Mouse (Mus musculus) forebrain, postnatal 0 days (tissue): ENCODE measurements around the gene Map2k5. TPM values are rescaled to one million over a fixed set of nuclear protein-coding genes. Genes with fewer than 3 reads are reported as not detected.

ENCODE experiments used
- ATAC-seq: fragments of 200-750 bp; cut with Nextera tagmentation; 2 replicates; pipeline ENCODE4 v1.8.0; 2017; ENCODE audit warnings: mild to moderate bottlenecking, moderate library complexity
- DNase-seq: peaks from one replicate; pipeline ENCODE4 v3.0.0-alpha.2; 2015
- H3K27ac ChIP-seq: fragments of 300-500 bp; sonication (generic); 2 replicates; pipeline ENCODE4 v1.5.1; 2014; ENCODE audit warnings: low read depth, mild to moderate bottlenecking, antibody characterized with exemption, low read length, moderate library complexity, mixed read lengths
- H3K27me3 ChIP-seq: fragments of 300-500 bp; sonication (generic); 2 replicates; pipeline ENCODE4 v1.6.1; 2014; ENCODE audit warnings: mild to moderate bottlenecking, low read length, mixed read lengths; ENCODE audit not compliant: insufficient read depth
- H3K36me3 ChIP-seq: fragments of 300-500 bp; sonication (generic); 2 replicates; pipeline ENCODE4 v1.6.1; 2014; ENCODE audit warnings: mild to moderate bottlenecking, moderate library complexity; ENCODE audit not compliant: insufficient read depth
- H3K4me1 ChIP-seq: fragments of 300-500 bp; sonication (generic); 2 replicates; pipeline ENCODE4 v1.6.1; 2014; ENCODE audit warnings: antibody characterized with exemption; ENCODE audit not compliant: insufficient read depth
- H3K4me2 ChIP-seq: fragments of 300-500 bp; sonication (generic); 2 replicates; pipeline ENCODE4 v1.6.1; 2014; ENCODE audit warnings: low read depth, mild to moderate bottlenecking, moderate library complexity
- H3K4me3 ChIP-seq: fragments of 300-500 bp; sonication (generic); 2 replicates; pipeline ENCODE4 v1.5.1; 2014; ENCODE audit warnings: low read depth, low read length, mixed read lengths
- H3K9ac ChIP-seq: fragments of 300-500 bp; sonication (generic); 2 replicates; pipeline ENCODE4 v1.6.1; 2014; ENCODE audit warnings: mild to moderate bottlenecking
- H3K9me3 ChIP-seq: fragments of 300-500 bp; sonication (generic); 2 replicates; pipeline ENCODE4 v1.6.1; 2016; ENCODE audit warnings: low read length
- CTCF ChIP-seq: sonication (generic); IDR thresholded peaks from 2 replicates; pipeline ENCODE4 v1.5.1; 2016; ENCODE audit warnings: antibody characterized with exemption, control low read depth, low read depth
- WGBS: fragments of 180-500 bp; shearing (Covaris S2); extraction: QIAGEN DNeasy Blood & Tissue Kit; methylation state at CpG from one replicate; pipeline ENCODE4 v1.1.7; 2014; 5-methylcytosine and 5-hydroxymethylcytosine counted together
- polyA plus RNA-seq: library from polyadenylated mRNA; unstranded; fragments of >200 nt; fragmentation: Nextera tagmentation; extraction: Ambion mirVana; gene quantifications from 2 replicates; pipeline ENCODE4 v1.2.1, GENCODE M21; 2015
- total RNA-seq: library from RNA; depleted of rRNA; stranded (reverse); fragments of >200 nt; gene quantifications from 2 replicates; pipeline ENCODE4 v1.2.3, GENCODE M21; 2014

Map2k5 gene
- total and polyA plus RNA-seq, 2 experiments from 2014 or later: 21.1 to 37.7 TPM

DNA sequence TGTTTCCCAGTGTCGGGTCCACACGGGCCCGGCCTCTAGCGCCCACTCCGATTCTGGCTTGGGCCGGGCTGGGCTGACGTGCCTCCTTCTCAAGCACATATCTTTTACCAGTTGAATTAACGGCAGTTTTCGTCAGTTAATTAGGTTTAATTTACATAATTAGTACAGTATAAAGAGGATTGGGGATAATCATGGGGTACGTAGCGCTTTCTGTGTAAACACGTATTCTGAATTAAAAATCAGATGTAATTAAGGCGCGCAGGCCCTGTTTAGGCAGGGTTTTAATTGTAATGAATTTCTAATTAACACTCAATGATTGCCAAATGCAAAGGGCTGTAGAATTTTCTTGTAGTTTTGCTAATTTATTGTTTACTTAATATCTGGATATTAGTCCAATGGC is 225.8 kb downstream of the Map2k5 start:
- no peaks in the 10 kb centered on the region for H3K36me3 ChIP-seq
- TF ChIP-seq CTCF: no peak
- 9% methylated on average over 14 of the region's 14 CpGs for WGBS
- H3K27me3 ChIP-seq: peaks cover 60% of the 10 kb centered on the region
- H3K9me3 ChIP-seq: no peaks in the 10 kb centered on the region
- no peak overlapping the region for H3K9ac ChIP-seq
- no peak overlapping the region for H3K4me3 ChIP-seq
- H3K4me1 ChIP-seq: peaks cover 6% of the 10 kb centered on the region; the same call in 1 of the 2 replicates
- no peak for DNase-seq
- ATAC-seq: 0 out of 2 replicates have a peak, but pooled peaks have one; percentile 23
- no peak overlapping the region for H3K4me2 ChIP-seq
- no peak overlapping the region for H3K27ac ChIP-seq

GRCm38 (mm10) chr9:63151072-63151870 is 226.4 kb downstream of the Map2k5 start:
- ATAC-seq: no peak; the same call in 1 of the 2 replicates
- Histone ChIP-seq H3K9ac (no peak overlapping the region), H3K27me3 (peaks cover 63% of the 10 kb centered on the region), H3K9me3 (no peaks in the 10 kb centered on the region), H3K4me3 (no peak overlapping the region), H3K36me3 (no peaks in the 10 kb centered on the region), H3K4me1 (peaks cover 6% of the 10 kb centered on the region; the same call in 1 of the 2 replicates), H3K4me2 (no peak overlapping the region), H3K27ac (no peak overlapping the region)
- no peak for TF ChIP-seq CTCF
- peak; percentile 38 for DNase-seq
- 3% methylated on average over 20 of the region's 20 CpGs for WGBS

GRCm38 (mm10) chr9:63150086-63150800 is 227.5 kb downstream of the Map2k5 start:
- no peak for DNase-seq
- no peaks in the 10 kb centered on the region for H3K9me3 ChIP-seq
- H3K27me3 ChIP-seq: peaks cover 73% of the 10 kb centered on the region
- ATAC-seq: no peak
- peaks cover 6% of the 10 kb centered on the region; the same call in 1 of the 2 replicates for H3K4me1 ChIP-seq
- H3K9ac ChIP-seq: no peak overlapping the region
- 4% methylated on average over 27 of the region's 27 CpGs for WGBS
- no peak overlapping the region for H3K4me3 ChIP-seq
- H3K4me2 ChIP-seq: no peak overlapping the region
- H3K27ac ChIP-seq: no peak overlapping the region
- TF ChIP-seq CTCF: no peak
- H3K36me3 ChIP-seq: no peaks in the 10 kb centered on the region

- WGBS: 1% methylated on average over 20 of the region's 20 CpGs
- H3K27ac ChIP-seq: no peak overlapping the region
- H3K27me3 ChIP-seq: peaks cover 75% of the 10 kb centered on the region
- no peak for ATAC-seq
- DNase-seq: no peak
- no peak for TF ChIP-seq CTCF
- H3K4me2 ChIP-seq: peak overlapping the region; percentile 59
- no peak overlapping the region for H3K9ac ChIP-seq
- no peaks in the 10 kb centered on the region for H3K9me3 ChIP-seq
- H3K4me1 ChIP-seq: peaks cover 6% of the 10 kb centered on the region; the same call in 1 of the 2 replicates
- no peaks in the 10 kb centered on the region for H3K36me3 ChIP-seq
- peak overlapping the region; percentile 37 for H3K4me3 ChIP-seq
These were observed 228.3 kb downstream of the Map2k5 start for GRCm38 (mm10) chr9:63149372-63149766.

DNA sequence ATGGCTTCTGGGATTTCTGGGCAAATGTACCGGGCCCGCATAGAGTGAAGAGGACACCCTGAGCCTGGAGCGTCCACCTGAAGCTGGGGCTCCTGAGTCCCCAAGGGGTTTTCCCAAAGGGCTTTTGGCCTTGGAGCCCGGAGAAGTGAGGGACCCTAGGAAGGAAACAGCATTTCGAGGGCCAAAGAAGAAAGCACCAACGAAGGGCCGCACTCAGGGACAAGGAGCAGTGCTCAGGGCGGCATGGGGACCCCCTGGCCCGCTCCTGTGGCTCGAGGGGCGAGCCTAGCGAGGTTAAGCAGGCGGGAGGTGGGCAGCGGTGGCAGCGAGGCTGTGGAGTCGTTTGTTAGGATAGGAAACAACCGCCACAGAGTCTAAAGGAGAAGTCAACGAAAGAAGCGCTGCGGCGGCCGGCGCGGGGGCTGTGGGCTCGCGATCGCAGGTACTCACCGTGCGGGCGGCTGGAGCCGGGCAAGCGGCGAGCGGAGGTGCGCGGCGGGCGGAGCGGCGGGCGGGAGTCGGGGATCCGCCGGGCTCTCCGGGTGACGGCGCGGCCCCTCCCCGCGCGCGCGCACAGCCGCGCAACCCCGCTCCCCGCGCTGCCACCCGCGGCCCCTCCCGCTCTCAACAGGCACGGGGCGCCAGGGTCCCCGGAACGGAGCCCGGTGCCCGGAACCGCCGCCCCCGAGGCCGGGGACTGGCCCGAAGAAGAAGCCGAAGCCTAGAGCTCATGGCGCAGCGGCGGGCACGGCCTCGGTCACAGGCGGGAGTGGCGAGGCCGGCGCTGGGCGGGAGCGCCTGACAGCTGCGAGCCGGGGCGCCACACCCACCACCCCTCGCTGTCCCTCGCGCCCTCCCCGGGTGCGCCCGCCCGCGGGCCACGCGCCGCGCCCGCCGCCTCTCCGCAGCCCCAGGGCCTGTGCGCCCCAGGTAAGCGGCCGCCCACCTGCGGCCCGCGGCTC is 229.0 kb downstream of the Map2k5 start, which contains the start of gene Skor1:
TSS of gene Skor1 (minus strand) at position 552 of the 962 bp plus-strand sequence.
- H3K27me3 ChIP-seq: peaks cover 74% of the 10 kb centered on the region
- H3K9me3 ChIP-seq: no peaks in the 10 kb centered on the region
- no peak for TF ChIP-seq CTCF
- ATAC-seq (no peak; the same call in 1 of the 2 replicates), DNase-seq (peak; percentile 59)
- peak within 1 kb of the TSS; percentile 37 for H3K4me3 ChIP-seq
- H3K27ac ChIP-seq: no peak within 1 kb of the TSS
- 3% methylated on average over 79 of the region's 108 CpGs for WGBS
- H3K4me1 ChIP-seq: peaks cover 6% of the 10 kb centered on the region; the same call in 1 of the 2 replicates
- H3K9ac ChIP-seq: no peak within 1 kb of the TSS
- no peaks in the 10 kb centered on the region for H3K36me3 ChIP-seq
- peak within 1 kb of the TSS; percentile 59 for H3K4me2 ChIP-seq

DNA sequence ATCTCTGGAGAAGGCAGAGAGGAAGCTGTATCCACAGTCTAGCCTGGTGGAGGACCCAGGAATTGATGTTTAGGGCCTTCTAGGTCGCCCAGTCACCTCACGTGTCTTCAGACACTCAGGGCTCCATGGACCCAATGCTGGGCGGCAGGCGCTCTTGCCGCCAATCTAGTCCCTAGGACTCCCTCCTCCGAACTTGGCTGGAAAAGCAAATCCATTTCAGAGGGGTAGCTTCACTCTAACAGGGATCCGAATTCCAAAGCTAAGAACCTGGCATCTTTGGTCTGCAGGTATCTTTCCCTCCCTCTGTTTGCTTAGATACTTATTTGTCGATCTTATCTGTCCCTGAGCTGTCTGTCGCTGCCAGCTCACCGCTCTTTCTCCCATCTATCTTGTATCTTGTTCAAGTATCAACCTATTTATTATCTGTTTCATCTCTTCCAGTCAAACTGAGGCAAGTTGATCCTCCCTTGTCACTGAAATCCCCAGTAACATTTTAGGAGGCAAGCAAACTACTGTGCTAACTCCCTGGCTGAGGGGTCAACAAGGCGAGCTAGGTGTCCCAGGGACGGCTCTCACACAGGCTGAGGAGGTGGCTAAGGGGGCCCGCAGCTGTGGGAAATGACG is 229.8 kb downstream of the Map2k5 start:
- DNase-seq: peak; percentile 42
- TF ChIP-seq CTCF: no peak
- Histone ChIP-seq H3K4me1 (peaks cover 6% of the 10 kb centered on the region; the same call in 1 of the 2 replicates), H3K4me3 (no peak overlapping the region), H3K9me3 (no peaks in the 10 kb centered on the region), H3K27ac (no peak overlapping the region), H3K4me2 (peak overlapping the region; percentile 59; the same call in 1 of the 2 replicates), H3K36me3 (no peaks in the 10 kb centered on the region), H3K27me3 (peaks cover 66% of the 10 kb centered on the region), H3K9ac (no peak overlapping the region)
- no peak for ATAC-seq
- WGBS: under 1% methylated on average over 14 of the region's 14 CpGs
